Mouse (Mus musculus): ENCODE results near the gene Cds2. TPM values are rescaled to one million over a fixed set of nuclear protein-coding genes. Genes with fewer than 3 reads are reported as not detected.
"Not testable (repeated sequence)": the region's sequence is repeated elsewhere in the genome, so short reads cannot be mapped to it uniquely, and the experiment has no call there.

Cds2 gene
- polyA plus RNA-seq, 1 experiment: 36.9 TPM

GRCm38 (mm10) chr2:132291265-132291664 lies 28.3 kb downstream of the Cds2 start:
- DNase-seq (ENCODE audit: low read depth): no peak

GRCm38 (mm10) chr2:132292083-132292482 lies 29.1 kb downstream of the Cds2 start:
- DNase-seq (ENCODE audit: low read depth): no peak

- no peak for DNase-seq (ENCODE audit: low read depth)
Measured at GRCm38 (mm10) chr2:132293694-132294450, 30.9 kb downstream of the Cds2 start.

- DNase-seq (ENCODE audit: low read depth): no peak
Measured at GRCm38 (mm10) chr2:132298250-132298649, 35.3 kb downstream of the Cds2 start.

GRCm38 (mm10) chr2:132301436-132301835 lies 38.5 kb downstream of the Cds2 start:
- DNase-seq (ENCODE audit: low read depth): no peak

- DNase-seq (ENCODE audit: low read depth): no peak
Measured at GRCm38 (mm10) chr2:132305165-132305564, 42.2 kb downstream of the Cds2 start.

GRCm38 (mm10) chr2:132305988-132306387 lies 43.0 kb downstream of the Cds2 start:
- no peak for DNase-seq (ENCODE audit: low read depth)

- DNase-seq (ENCODE audit: low read depth): no peak
Measured at GRCm38 (mm10) chr2:132307213-132307843, 44.4 kb downstream of the Cds2 start.

- DNase-seq (ENCODE audit: low read depth): no peak
Measured at GRCm38 (mm10) chr2:132308829-132309228, 45.9 kb downstream of the Cds2 start.

- no peak for DNase-seq (ENCODE audit: low read depth)
Measured at GRCm38 (mm10) chr2:132309398-132309930, 46.5 kb downstream of the Cds2 start.

- DNase-seq (ENCODE audit: low read depth): no peak
Measured at GRCm38 (mm10) chr2:132312616-132313015, 49.7 kb downstream of the Cds2 start.

GRCm38 (mm10) chr2:132313568-132313967 lies 50.6 kb downstream of the Cds2 start:
- DNase-seq (ENCODE audit: low read depth): no peak

- not testable (repeated sequence) for DNase-seq (ENCODE audit: low read depth)
Measured at GRCm38 (mm10) chr2:132314057-132314456, 51.1 kb downstream of the Cds2 start.

- DNase-seq (ENCODE audit: low read depth): no peak
Measured at GRCm38 (mm10) chr2:132316041-132316808, 53.3 kb downstream of the Cds2 start.

- no peak for DNase-seq (ENCODE audit: low read depth)
Measured at GRCm38 (mm10) chr2:132317178-132317577, 54.2 kb downstream of the Cds2 start.

- no peak for DNase-seq (ENCODE audit: low read depth)
Measured at GRCm38 (mm10) chr2:132320516-132320915, 57.6 kb downstream of the Cds2 start.

- no peak for DNase-seq (ENCODE audit: low read depth)
Measured at GRCm38 (mm10) chr2:132323541-132323940, 60.6 kb downstream of the Cds2 start.

GRCm38 (mm10) chr2:132337202-132337601 lies 74.3 kb downstream of the Cds2 start:
- no peak for DNase-seq (ENCODE audit: low read depth)

GRCm38 (mm10) chr2:132340350-132340749 lies 77.4 kb downstream of the Cds2 start:
- peak; percentile 1 for DNase-seq (ENCODE audit: low read depth)

- no peak for DNase-seq (ENCODE audit: low read depth)
Measured at GRCm38 (mm10) chr2:132341293-132341692, 78.3 kb downstream of the Cds2 start.

GRCm38 (mm10) chr2:132343846-132344245 lies 80.9 kb downstream of the Cds2 start:
- DNase-seq (ENCODE audit: low read depth): no peak

Measured in gonadal fat pad, adult 2 months (tissue).